Mouse (Mus musculus): Measurements from ENCODE around the gene Mdm2.

- TF ChIP-seq CTCF (IDR thresholded peaks at IDR 0.05; ENCODE audit: control insufficient read depth, insufficient read depth, insufficient read length) (no peak), MAX (IDR thresholded peaks at IDR 0.05) (no peak), CEBPB (IDR thresholded peaks at IDR 0.05; ENCODE audit: low read depth) (no peak), FOSL1 (IDR thresholded peaks at IDR 0.05; ENCODE audit: insufficient read depth, low read length, poor library complexity, severe bottlenecking) (no peak), MYOD1 (IDR thresholded peaks at IDR 0.05; ENCODE audit: control insufficient read depth, insufficient read length, low read depth) (no peak), MYOG (IDR thresholded peaks at IDR 0.05; ENCODE audit: control insufficient read depth, extremely low read depth, insufficient read length) (no peak), USF1 (IDR thresholded peaks at IDR 0.05; ENCODE audit: low read depth) (no peak)
These were observed 4.8 kb downstream of the Mdm2 start for GRCm38 (mm10) chr10:117705806-117706205.

Data from C2C12 (cell line).